Mouse (Mus musculus): ENCODE results near the gene Rab11fip4. TPM values are rescaled to one million over a fixed set of nuclear protein-coding genes. Genes with fewer than 3 reads are reported as not detected.

Rab11fip4 gene
- polyA plus RNA-seq, 1 experiment from 2014 or later = 0.73 TPM

- no peak overlapping the region for H3K27ac ChIP-seq (ENCODE audit: low read depth, low read length)
- no peaks in the 10 kb centered on the region for H3K9me3 ChIP-seq (replicated peaks; ENCODE audit: control insufficient read depth, low read length)
- WGBS (ENCODE audit: insufficient replicate concordance) = 68% methylated on average over 5 of the region's 5 CpGs
- H3K9ac ChIP-seq (ENCODE audit: low read depth, low read length) = no peak overlapping the region
- peaks cover 3% of the 10 kb centered on the region; the same call in 1 of the 2 replicates for H3K27me3 ChIP-seq (ENCODE audit: control insufficient read depth, insufficient read depth, low read length)
- H3K4me1 ChIP-seq (ENCODE audit: control insufficient read depth, insufficient read depth, low read length) = no peaks in the 10 kb centered on the region
- no peak overlapping the region for H3K4me2 ChIP-seq
- H3K36me3 ChIP-seq (ENCODE audit: control insufficient read depth, insufficient read depth, low read length) = no peaks in the 10 kb centered on the region
- no peak for ATAC-seq (replicated peaks; ENCODE audit: insufficient number of reproducible peaks, low FRiP score, low TSS enrichment)
- no peak overlapping the region for H3K4me3 ChIP-seq (ENCODE audit: low read depth, low read length)
Measured at GRCm38 (mm10) chr11:79623029-79623428, 32.0 kb downstream of the Rab11fip4 start.

GRCm38 (mm10) chr11:79624801-79625302 lies 33.8 kb downstream of the Rab11fip4 start:
- Histone ChIP-seq H3K36me3 (ENCODE audit: control insufficient read depth, insufficient read depth, low read length) (no peaks in the 10 kb centered on the region), H3K4me1 (ENCODE audit: control insufficient read depth, insufficient read depth, low read length) (no peaks in the 10 kb centered on the region), H3K4me3 (ENCODE audit: low read depth, low read length) (no peak overlapping the region), H3K9ac (ENCODE audit: low read depth, low read length) (no peak overlapping the region), H3K27me3 (ENCODE audit: control insufficient read depth, insufficient read depth, low read length) (peaks cover 3% of the 10 kb centered on the region; the same call in 1 of the 2 replicates), H3K4me2 (no peak overlapping the region), H3K9me3 (replicated peaks; ENCODE audit: control insufficient read depth, low read length) (no peaks in the 10 kb centered on the region), H3K27ac (ENCODE audit: low read depth, low read length) (no peak overlapping the region)
- 22% methylated on average over 4 of the region's 4 CpGs for WGBS (ENCODE audit: insufficient replicate concordance)
- ATAC-seq (replicated peaks; ENCODE audit: insufficient number of reproducible peaks, low FRiP score, low TSS enrichment) = no peak

GRCm38 (mm10) chr11:79628716-79629115 lies 37.7 kb downstream of the Rab11fip4 start:
- H3K9ac ChIP-seq (ENCODE audit: low read depth, low read length) = no peak overlapping the region
- 69% methylated on average over 3 of the region's 3 CpGs for WGBS (ENCODE audit: insufficient replicate concordance)
- no peak overlapping the region for H3K4me3 ChIP-seq (ENCODE audit: low read depth, low read length)
- peaks cover 7% of the 10 kb centered on the region; the same call in 1 of the 2 replicates for H3K4me1 ChIP-seq (ENCODE audit: control insufficient read depth, insufficient read depth, low read length)
- no peak overlapping the region for H3K27ac ChIP-seq (ENCODE audit: low read depth, low read length)
- no peaks in the 10 kb centered on the region for H3K36me3 ChIP-seq (ENCODE audit: control insufficient read depth, insufficient read depth, low read length)
- no peaks in the 10 kb centered on the region for H3K9me3 ChIP-seq (replicated peaks; ENCODE audit: control insufficient read depth, low read length)
- peaks cover 3% of the 10 kb centered on the region; the same call in 1 of the 2 replicates for H3K27me3 ChIP-seq (ENCODE audit: control insufficient read depth, insufficient read depth, low read length)
- ATAC-seq (replicated peaks; ENCODE audit: insufficient number of reproducible peaks, low FRiP score, low TSS enrichment) = no peak
- no peak overlapping the region for H3K4me2 ChIP-seq

GRCm38 (mm10) chr11:79629752-79630374 lies 38.9 kb downstream of the Rab11fip4 start:
- Histone ChIP-seq H3K27ac (ENCODE audit: low read depth, low read length) (no peak overlapping the region), H3K4me3 (ENCODE audit: low read depth, low read length) (no peak overlapping the region), H3K27me3 (ENCODE audit: control insufficient read depth, insufficient read depth, low read length) (no peaks in the 10 kb centered on the region), H3K4me1 (ENCODE audit: control insufficient read depth, insufficient read depth, low read length) (peaks cover 7% of the 10 kb centered on the region; the same call in 1 of the 2 replicates), H3K36me3 (ENCODE audit: control insufficient read depth, insufficient read depth, low read length) (no peaks in the 10 kb centered on the region), H3K9me3 (replicated peaks; ENCODE audit: control insufficient read depth, low read length) (no peaks in the 10 kb centered on the region), H3K4me2 (no peak overlapping the region), H3K9ac (ENCODE audit: low read depth, low read length) (no peak overlapping the region)
- ATAC-seq (replicated peaks; ENCODE audit: insufficient number of reproducible peaks, low FRiP score, low TSS enrichment) = no peak
- WGBS (ENCODE audit: insufficient replicate concordance) = 76% methylated on average over 7 of the region's 7 CpGs

GRCm38 (mm10) chr11:79630521-79630920 lies 39.5 kb downstream of the Rab11fip4 start:
- 69% methylated on average over 6 of the region's 6 CpGs for WGBS (ENCODE audit: insufficient replicate concordance)
- Histone ChIP-seq H3K9me3 (replicated peaks; ENCODE audit: control insufficient read depth, low read length) (no peaks in the 10 kb centered on the region), H3K4me1 (ENCODE audit: control insufficient read depth, insufficient read depth, low read length) (peaks cover 7% of the 10 kb centered on the region; the same call in 1 of the 2 replicates), H3K36me3 (ENCODE audit: control insufficient read depth, insufficient read depth, low read length) (no peaks in the 10 kb centered on the region), H3K4me2 (no peak overlapping the region), H3K27me3 (ENCODE audit: control insufficient read depth, insufficient read depth, low read length) (no peaks in the 10 kb centered on the region), H3K4me3 (ENCODE audit: low read depth, low read length) (no peak overlapping the region), H3K9ac (ENCODE audit: low read depth, low read length) (no peak overlapping the region), H3K27ac (ENCODE audit: low read depth, low read length) (no peak overlapping the region)
- ATAC-seq (replicated peaks; ENCODE audit: insufficient number of reproducible peaks, low FRiP score, low TSS enrichment) = no peak

GRCm38 (mm10) chr11:79633366-79633765 lies 42.4 kb downstream of the Rab11fip4 start:
- Histone ChIP-seq H3K36me3 (ENCODE audit: control insufficient read depth, insufficient read depth, low read length) (no peaks in the 10 kb centered on the region), H3K9me3 (replicated peaks; ENCODE audit: control insufficient read depth, low read length) (no peaks in the 10 kb centered on the region), H3K4me1 (ENCODE audit: control insufficient read depth, insufficient read depth, low read length) (peaks cover 7% of the 10 kb centered on the region; the same call in 1 of the 2 replicates), H3K4me2 (no peak overlapping the region), H3K27ac (ENCODE audit: low read depth, low read length) (no peak overlapping the region), H3K9ac (ENCODE audit: low read depth, low read length) (peak overlapping the region; percentile 7; the same call in 1 of the 2 replicates), H3K4me3 (ENCODE audit: low read depth, low read length) (no peak overlapping the region), H3K27me3 (ENCODE audit: control insufficient read depth, insufficient read depth, low read length) (no peaks in the 10 kb centered on the region)
- WGBS (ENCODE audit: insufficient replicate concordance) = 25% methylated on average over 8 of the region's 8 CpGs
- no peak for ATAC-seq (replicated peaks; ENCODE audit: insufficient number of reproducible peaks, low FRiP score, low TSS enrichment)

- Histone ChIP-seq H3K9ac (ENCODE audit: low read depth, low read length) (no peak overlapping the region), H3K27me3 (ENCODE audit: control insufficient read depth, insufficient read depth, low read length) (no peaks in the 10 kb centered on the region), H3K9me3 (replicated peaks; ENCODE audit: control insufficient read depth, low read length) (no peaks in the 10 kb centered on the region), H3K27ac (ENCODE audit: low read depth, low read length) (no peak overlapping the region), H3K4me3 (ENCODE audit: low read depth, low read length) (no peak overlapping the region), H3K4me2 (no peak overlapping the region), H3K36me3 (ENCODE audit: control insufficient read depth, insufficient read depth, low read length) (no peaks in the 10 kb centered on the region), H3K4me1 (ENCODE audit: control insufficient read depth, insufficient read depth, low read length) (peaks cover 12% of the 10 kb centered on the region; the same call in 1 of the 2 replicates)
- WGBS (ENCODE audit: insufficient replicate concordance) = 71% methylated on average over 6 of the region's 6 CpGs
- ATAC-seq (replicated peaks; ENCODE audit: insufficient number of reproducible peaks, low FRiP score, low TSS enrichment) = no peak
Measured at GRCm38 (mm10) chr11:79635661-79636449, 44.8 kb downstream of the Rab11fip4 start.

- ATAC-seq (replicated peaks; ENCODE audit: insufficient number of reproducible peaks, low FRiP score, low TSS enrichment) = no peak
- Histone ChIP-seq H3K36me3 (ENCODE audit: control insufficient read depth, insufficient read depth, low read length) (no peaks in the 10 kb centered on the region), H3K9ac (ENCODE audit: low read depth, low read length) (no peak overlapping the region), H3K27ac (ENCODE audit: low read depth, low read length) (no peak overlapping the region), H3K4me2 (no peak overlapping the region), H3K4me3 (ENCODE audit: low read depth, low read length) (no peak overlapping the region), H3K27me3 (ENCODE audit: control insufficient read depth, insufficient read depth, low read length) (no peaks in the 10 kb centered on the region), H3K9me3 (replicated peaks; ENCODE audit: control insufficient read depth, low read length) (no peaks in the 10 kb centered on the region), H3K4me1 (ENCODE audit: control insufficient read depth, insufficient read depth, low read length) (peaks cover 12% of the 10 kb centered on the region; the same call in 1 of the 2 replicates)
- 60% methylated on average over 1 of the region's 1 CpGs for WGBS (ENCODE audit: insufficient replicate concordance)
Measured at GRCm38 (mm10) chr11:79636481-79636880, 45.5 kb downstream of the Rab11fip4 start.
